In the genomic region with DNA sequence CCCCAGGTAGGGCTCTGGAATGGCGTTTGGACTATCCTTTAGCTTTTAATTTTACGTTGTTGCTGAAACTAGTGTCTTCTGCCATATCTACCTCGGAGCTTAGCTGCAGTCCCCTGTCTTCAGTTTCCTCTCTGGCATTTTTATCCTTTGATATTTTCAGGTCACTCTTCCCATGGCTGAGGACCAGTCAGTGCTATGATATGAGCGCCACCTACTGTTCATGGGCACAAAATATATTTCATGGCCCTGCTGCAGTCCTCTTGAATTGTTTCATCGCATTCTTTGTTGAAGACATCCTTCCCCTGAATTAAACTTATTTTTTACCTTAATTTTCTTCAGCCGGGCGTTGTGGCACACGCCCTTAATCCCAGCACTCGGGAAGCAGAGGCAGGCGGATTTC, we compare ENCODE assay signal across 8 mouse cellular contexts. TPM values are rescaled to one million over a fixed set of nuclear protein-coding genes. Genes with fewer than 3 reads are reported as not detected.
DNase-seq lines count a peak whose midpoint lies in the region; ATAC-seq lines count a peak whose summit lies in the region.

No protein-coding gene starts in this region.

- H3K9me3 ChIP-seq in midbrain, embryonic 15.5 days, result no peaks in the 10 kb centered on the region

- no peaks in the 10 kb centered on the region for H3K4me1 ChIP-seq in midbrain, embryonic 15.5 days

- no peak overlapping the region for H3K9ac ChIP-seq in midbrain, embryonic 15.5 days

- H3K27me3 ChIP-seq in midbrain, embryonic 15.5 days (replicated peaks), result no peaks in the 10 kb centered on the region

- H3K27ac ChIP-seq in midbrain, embryonic 15.5 days, result no peak overlapping the region

- peak; percentile 89 for ATAC-seq in frontal cortex, adult (ENCODE audit: low TSS enrichment)
- peak; percentile 85 for ATAC-seq in midbrain, embryonic 15.5 days (replicated peaks)

- H3K36me3 ChIP-seq in midbrain, embryonic 15.5 days (replicated peaks), result no peaks in the 10 kb centered on the region

- WGBS in midbrain, embryonic 15.5 days, result 18% methylated on average over 10 of the region's 10 CpGs

- H3K4me3 ChIP-seq in midbrain, embryonic 15.5 days, result no peak overlapping the region

- intact Hi-C loops in left cerebral cortex, postnatal 4 days (cut with DNase I), result loop anchor here (5.0 kb wide), 2 partner anchors 145 to 160 kb away; partner anchors contain the start of gene L1td1

- no peak overlapping the region for H3K4me2 ChIP-seq in midbrain, embryonic 15.5 days

- peak; percentile 8 for DNase-seq in ovary, adult 18-20 months (ENCODE audit: low spot score)
- DNase-seq in ovary, postnatal 10 days (ENCODE audit: low spot score), result no peak
- DNase-seq in cerebellum, adult 8-10 months, result peak; percentile 59
- peak; percentile 46 for DNase-seq in kidney, adult 18-20 months
- peak; percentile 41 for DNase-seq in left cerebral cortex, postnatal 4 days
- DNase-seq in thymus, postnatal 14 days, result peak; percentile 21

RNA-seq across cellular contexts. Expression of gene Usp1, which starts 36.5 kb away (rescaled TPM):
- 10 to 100 TPM; 21.4 to 23.8 TPM for total RNA-seq in left cerebral cortex, postnatal 4 days (2021)
- 25.7 and 32.9 TPM in 2 replicates for polyA plus RNA-seq in midbrain, embryonic 15.5 days (2015; fragmentation: Nextera tagmentation; extraction: Ambion mirVana)
